8 mouse cellular contexts compared by ENCODE assay signal in the genomic region with DNA sequence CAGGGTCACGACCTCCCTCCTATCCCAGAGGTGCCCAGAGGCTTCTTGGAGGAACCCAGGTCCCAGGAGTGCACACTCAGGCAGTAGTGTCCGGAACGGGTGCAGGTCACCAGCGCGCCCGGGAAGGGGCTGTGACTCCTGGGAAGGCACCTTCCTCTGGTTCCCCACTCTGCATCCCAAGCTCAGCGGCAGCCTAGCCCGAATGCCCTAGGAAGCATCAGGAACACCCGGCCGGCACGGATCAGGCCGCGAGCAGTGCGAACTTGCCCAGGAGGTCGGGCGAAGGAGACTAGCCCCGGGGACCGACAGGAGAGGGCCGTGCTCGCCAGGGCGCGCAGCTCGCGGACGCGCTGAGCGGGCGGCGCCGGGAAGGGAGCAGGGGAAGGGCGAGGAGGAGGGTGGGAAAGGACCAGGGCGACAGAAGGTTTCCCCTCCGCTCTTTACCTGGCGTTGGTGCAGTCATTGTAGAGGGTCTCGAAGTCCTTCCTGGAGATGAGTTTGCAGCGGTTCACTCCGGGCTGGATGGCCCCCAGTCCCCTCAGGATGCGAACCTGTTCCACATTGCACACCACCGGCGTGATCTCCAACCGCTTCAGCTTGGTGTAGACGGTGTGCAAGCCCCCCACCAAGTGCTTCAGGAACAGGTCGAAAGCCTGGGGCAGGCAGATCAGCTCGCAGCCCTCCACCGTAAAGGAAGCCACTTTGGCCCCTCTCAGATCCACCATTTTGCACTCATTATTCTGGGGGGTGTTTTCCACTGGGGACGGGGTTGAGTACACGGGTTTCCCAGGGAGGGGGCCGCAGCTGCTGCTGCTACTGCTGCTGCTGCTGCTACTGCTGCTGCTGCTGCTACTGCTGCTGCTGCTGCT. TPM values are rescaled to one million over a fixed set of nuclear protein-coding genes. Genes with fewer than 3 reads are reported as not detected.
DNase-seq lines count a peak whose midpoint lies in the region; ATAC-seq lines count a peak whose summit lies in the region.

No protein-coding gene starts in this region.

- H3K27me3 ChIP-seq in embryonic facial prominence, embryonic 11.5 days (ENCODE audit: control insufficient read depth, insufficient read depth, low read length), result no peaks in the 10 kb centered on the region
- no peaks in the 10 kb centered on the region for H3K27me3 ChIP-seq in heart, embryonic 13.5 days (replicated peaks)
- H3K27me3 ChIP-seq in kidney, embryonic 16.5 days (ENCODE audit: insufficient read depth, low read length), result no peaks in the 10 kb centered on the region
- H3K27me3 ChIP-seq in lung, embryonic 15.5 days, result no peaks in the 10 kb centered on the region

- no peaks in the 10 kb centered on the region for H3K4me1 ChIP-seq in embryonic facial prominence, embryonic 11.5 days (ENCODE audit: control insufficient read depth, insufficient read depth, low read length)
- H3K4me1 ChIP-seq in heart, embryonic 13.5 days, result peaks cover 6% of the 10 kb centered on the region; the same call in 1 of the 2 replicates
- H3K4me1 ChIP-seq in kidney, embryonic 16.5 days (ENCODE audit: insufficient read depth, low read length), result peaks cover 9% of the 10 kb centered on the region
- H3K4me1 ChIP-seq in lung, embryonic 15.5 days, result no peaks in the 10 kb centered on the region

- peak overlapping the region; percentile 86 for H3K9ac ChIP-seq in embryonic facial prominence, embryonic 11.5 days (replicated peaks; ENCODE audit: low read length)
- peak overlapping the region; percentile 89 for H3K9ac ChIP-seq in heart, embryonic 13.5 days
- H3K9ac ChIP-seq in kidney, embryonic 16.5 days (replicated peaks; ENCODE audit: low read length), result peak overlapping the region; percentile 99
- peak overlapping the region; percentile 78 for H3K9ac ChIP-seq in lung, embryonic 15.5 days

- under 1% methylated on average over 47 of the region's 48 CpGs for WGBS in embryonic facial prominence, embryonic 11.5 days
- WGBS in heart, embryonic 13.5 days, result 0% methylated on average over 48 of the region's 48 CpGs
- 0% methylated on average over 48 of the region's 48 CpGs for WGBS in kidney, embryonic 16.5 days
- WGBS in lung, embryonic 15.5 days, result under 1% methylated on average over 47 of the region's 48 CpGs

- peak; percentile 23 for DNase-seq in spleen, adult 12 weeks (ENCODE audit: low spot score)
- no peak for DNase-seq in spleen, postnatal 36 days (ENCODE audit: low spot score in 2 of 2)
- DNase-seq in embryonic facial prominence, embryonic 11.5 days (ENCODE audit: low spot score), result peak; percentile 68
- peak; percentile 32 for DNase-seq in ovary, adult 18-20 months (ENCODE audit: low spot score)
- peak; percentile 55 to 58 for DNase-seq in urinary bladder, postnatal 36 days (ENCODE audit: low spot score in 2 of 2)

- peak overlapping the region; percentile 56 for H3K4me3 ChIP-seq in embryonic facial prominence, embryonic 11.5 days (ENCODE audit: low read depth, low read length)
- peak overlapping the region; percentile 83 for H3K4me3 ChIP-seq in heart, embryonic 13.5 days
- peak overlapping the region; percentile 90 for H3K4me3 ChIP-seq in kidney, embryonic 16.5 days (ENCODE audit: low read length)
- H3K4me3 ChIP-seq in lung, embryonic 15.5 days, result peak overlapping the region; percentile 85

- peak overlapping the region; percentile 84 for H3K27ac ChIP-seq in embryonic facial prominence, embryonic 11.5 days (replicated peaks; ENCODE audit: low read depth, low read length)
- peak overlapping the region; percentile 84 for H3K27ac ChIP-seq in heart, embryonic 13.5 days (replicated peaks)
- peak overlapping the region; percentile 91 for H3K27ac ChIP-seq in kidney, embryonic 16.5 days (ENCODE audit: low read length)
- peak overlapping the region; percentile 88 for H3K27ac ChIP-seq in lung, embryonic 15.5 days

- ATAC-seq in embryonic facial prominence, embryonic 11.5 days (replicated peaks; ENCODE audit: insufficient number of reproducible peaks, low FRiP score, low TSS enrichment, low read depth), result peak; percentile 62
- ATAC-seq in heart, embryonic 13.5 days (ENCODE audit: extremely low read depth, insufficient number of reproducible peaks, low FRiP score, low TSS enrichment), result 0 out of 2 replicates have a peak, but pooled peaks have one; percentile 43
- ATAC-seq in kidney, embryonic 16.5 days (ENCODE audit: low FRiP score, low TSS enrichment), result peak; percentile 52
- ATAC-seq in lung, embryonic 15.5 days (ENCODE audit: borderline replicate concordance, extremely low read depth, low FRiP score, low TSS enrichment), result peak; percentile 68

- no peaks in the 10 kb centered on the region for H3K9me3 ChIP-seq in embryonic facial prominence, embryonic 11.5 days (replicated peaks; ENCODE audit: control insufficient read depth, low read length)
- no peaks in the 10 kb centered on the region for H3K9me3 ChIP-seq in heart, embryonic 13.5 days
- no peaks in the 10 kb centered on the region for H3K9me3 ChIP-seq in kidney, embryonic 16.5 days (ENCODE audit: low read length)
- no peaks in the 10 kb centered on the region for H3K9me3 ChIP-seq in lung, embryonic 15.5 days

- peak overlapping the region; percentile 79 for H3K4me2 ChIP-seq in embryonic facial prominence, embryonic 11.5 days (ENCODE audit: low read depth, low read length)
- peak overlapping the region; percentile 89 for H3K4me2 ChIP-seq in heart, embryonic 13.5 days
- peak overlapping the region; percentile 69 for H3K4me2 ChIP-seq in kidney, embryonic 16.5 days (replicated peaks; ENCODE audit: low read depth, low read length)
- H3K4me2 ChIP-seq in lung, embryonic 15.5 days, result peak overlapping the region; percentile 90

- no peaks in the 10 kb centered on the region for H3K36me3 ChIP-seq in embryonic facial prominence, embryonic 11.5 days (replicated peaks; ENCODE audit: control insufficient read depth, insufficient read depth, low read depth, low read length)
- H3K36me3 ChIP-seq in heart, embryonic 13.5 days, result no peaks in the 10 kb centered on the region
- no peaks in the 10 kb centered on the region for H3K36me3 ChIP-seq in kidney, embryonic 16.5 days (ENCODE audit: insufficient read depth, low read length)
- H3K36me3 ChIP-seq in lung, embryonic 15.5 days, result no peaks in the 10 kb centered on the region

RNA-seq across cellular contexts. Expression of a gene that starts 1.3 kb away (rescaled TPM):
- 11.5 TPM in 2 replicates for polyA plus RNA-seq in embryonic facial prominence, embryonic 11.5 days (2014; fragmentation: Nextera tagmentation; extraction: Ambion mirVana)
- polyA plus RNA-seq in heart, embryonic 13.5 days (2015; fragmentation: Nextera tagmentation; extraction: Ambion mirVana), result 1.8 TPM in 2 replicates
- 17.0 and 20.4 TPM in 2 replicates for polyA plus RNA-seq in kidney, embryonic 16.5 days (2015; fragmentation: Nextera tagmentation; extraction: Ambion mirVana)
- polyA plus RNA-seq in lung, embryonic 15.5 days (2015; fragmentation: Nextera tagmentation; extraction: Ambion mirVana), result 7.0 and 7.7 TPM in 2 replicates

Comparison
In these comparisons a context has a peak if more than half of its experiments do, and no peak if none do; other contexts are left out.
1. DNase-seq: peak in spleen, adult 12 weeks (single experiment), embryonic facial prominence, embryonic 11.5 days (single experiment), ovary, adult 18-20 months (single experiment) and urinary bladder, postnatal 36 days (2 of 2); none in spleen, postnatal 36 days (0 of 2).
2. Peak in every context shown above with its lines, with median percentiles within 50 percentile points of each other: ATAC-seq, H3K27ac ChIP-seq, H3K4me2 ChIP-seq, H3K4me3 ChIP-seq and H3K9ac ChIP-seq.